ENCODE assay signal across 8 mouse cellular contexts in genomic region chr7:75848776-75849670, GRCm38 (mm10). TPM values are rescaled to one million over a fixed set of nuclear protein-coding genes. Genes with fewer than 3 reads are reported as not detected.
DNase-seq lines count a peak whose midpoint lies in the region; ATAC-seq and TF ChIP-seq lines count a peak whose summit lies in the region.

No protein-coding gene starts in this region.

- 1% methylated on average over 25 of the region's 25 CpGs for WGBS in embryonic facial prominence, embryonic 13.5 days
- 2% methylated on average over 25 of the region's 25 CpGs for WGBS in limb, embryonic 10.5 days
- 3% methylated on average over 25 of the region's 25 CpGs for WGBS in midbrain, embryonic 10.5 days
- WGBS in stomach, embryonic 16.5 days = under 1% methylated on average over 25 of the region's 25 CpGs

- no peaks in the 10 kb centered on the region for H3K9me3 ChIP-seq in CH12.LX (replicated peaks; ENCODE audit: low read length)
- H3K9me3 ChIP-seq in embryonic facial prominence, embryonic 13.5 days = no peaks in the 10 kb centered on the region
- H3K9me3 ChIP-seq in limb, embryonic 10.5 days (replicated peaks) = no peaks in the 10 kb centered on the region
- H3K9me3 ChIP-seq in midbrain, embryonic 10.5 days (replicated peaks) = no peaks in the 10 kb centered on the region
- no peaks in the 10 kb centered on the region for H3K9me3 ChIP-seq in stomach, embryonic 16.5 days (replicated peaks; ENCODE audit: control insufficient read depth, low read length)

- intact Hi-C loops in heart, postnatal 36 days (cut with DNase I) = loop anchor here (5.0 kb wide), 1 partner anchor 33 kb away; no protein-coding TSS in a partner anchor

- peaks cover 0 to 19% of the 10 kb centered on the region in 2 experiments; a peak in 2 of 4 replicates for H3K4me1 ChIP-seq in CH12.LX (ENCODE audit: control insufficient read depth in 1 of 2, insufficient read depth in 2 of 2)
- peaks cover 40% of the 10 kb centered on the region for H3K4me1 ChIP-seq in embryonic facial prominence, embryonic 13.5 days
- H3K4me1 ChIP-seq in limb, embryonic 10.5 days = peaks cover 25% of the 10 kb centered on the region
- peaks cover 50% of the 10 kb centered on the region for H3K4me1 ChIP-seq in midbrain, embryonic 10.5 days
- H3K4me1 ChIP-seq in stomach, embryonic 16.5 days (ENCODE audit: control insufficient read depth, insufficient read depth, low read length) = peaks cover 27% of the 10 kb centered on the region

- DNase-seq in 3T3-L1 (ENCODE audit: low read depth, low spot score) = peak; percentile 48
- peak; percentile 42 for DNase-seq in CH12.LX (ENCODE audit: extremely low read depth)
- peak; percentile 20 to 40 for DNase-seq in heart, postnatal 36 days
- DNase-seq in limb, embryonic 10.5 days (ENCODE audit: low spot score) = peak; percentile 71
- peak; percentile 53 for DNase-seq in midbrain, embryonic 10.5 days (ENCODE audit: low spot score)

- peak overlapping the region; percentile 72 to 99 (median 93) for H3K4me3 ChIP-seq in CH12.LX (replicated peaks in 1 of 3; ENCODE audit: low read depth in 2 of 3, low read length in 2 of 3, poor library complexity in 1 of 3)
- peak overlapping the region; percentile 88 for H3K4me3 ChIP-seq in embryonic facial prominence, embryonic 13.5 days
- H3K4me3 ChIP-seq in limb, embryonic 10.5 days = peak overlapping the region; percentile 88
- peak overlapping the region; percentile 83 for H3K4me3 ChIP-seq in midbrain, embryonic 10.5 days
- H3K4me3 ChIP-seq in stomach, embryonic 16.5 days (replicated peaks; ENCODE audit: low read length) = peak overlapping the region; percentile 90

- no peak for TF ChIP-seq RAD21 in CH12.LX (IDR thresholded peaks at IDR 0.05; ENCODE audit: low read depth, low read length)

- peaks cover 11% of the 10 kb centered on the region; the same call in 1 of the 2 replicates for H3K79me2 ChIP-seq in CH12.LX (replicated peaks; ENCODE audit: control insufficient read depth, extremely low read depth, insufficient read depth, poor library complexity, severe bottlenecking)

- TF ChIP-seq POLR2A in CH12.LX (IDR thresholded peaks at IDR 0.05; ENCODE audit: low read depth, low read length) = no peak

- dilution Hi-C loops in CH12.LX (cut with MboI; ENCODE audit: extremely low pct_ligation_motif_present, extremely low pct_unique_long_range_greater_than_20kb, low sequenced_read_pairs) = no loop called here

- in situ Hi-C loops in CH12.LX (cut with MboI; ENCODE audit: low pct_ligation_motif_present, low pct_unique_long_range_greater_than_20kb, low sequenced_read_pairs) = no loop called here

- H3K36me3 ChIP-seq in CH12.LX (replicated peaks in 1 of 2; ENCODE audit: control insufficient read depth in 1 of 2, insufficient read depth in 1 of 2, low read length in 1 of 2) = peaks cover 6 to 30% of the 10 kb centered on the region in 2 experiments
- H3K36me3 ChIP-seq in embryonic facial prominence, embryonic 13.5 days = peaks cover 10% of the 10 kb centered on the region
- H3K36me3 ChIP-seq in limb, embryonic 10.5 days = peaks cover 25% of the 10 kb centered on the region
- H3K36me3 ChIP-seq in midbrain, embryonic 10.5 days = peaks cover 18% of the 10 kb centered on the region
- no peaks in the 10 kb centered on the region for H3K36me3 ChIP-seq in stomach, embryonic 16.5 days (ENCODE audit: control insufficient read depth, insufficient read depth, low read length)

- peak overlapping the region; percentile 89 for H3K9ac ChIP-seq in CH12.LX (ENCODE audit: insufficient read depth, low read depth)
- peak overlapping the region; percentile 92 for H3K9ac ChIP-seq in embryonic facial prominence, embryonic 13.5 days
- H3K9ac ChIP-seq in stomach, embryonic 16.5 days (ENCODE audit: low read length) = peak overlapping the region; percentile 89

- no peak for TF ChIP-seq CTCF in CH12.LX (conservative IDR thresholded peaks at IDR 0.05 in 1 of 2, IDR thresholded peaks at IDR 0.05 in 1 of 2; ENCODE audit: low read depth in 2 of 2, low read length in 2 of 2)

- no peaks in the 10 kb centered on the region for H3K27me3 ChIP-seq in CH12.LX (replicated peaks)
- H3K27me3 ChIP-seq in embryonic facial prominence, embryonic 13.5 days = no peaks in the 10 kb centered on the region
- H3K27me3 ChIP-seq in limb, embryonic 10.5 days (ENCODE audit: low read depth, poor library complexity, severe bottlenecking) = no peaks in the 10 kb centered on the region
- no peaks in the 10 kb centered on the region for H3K27me3 ChIP-seq in midbrain, embryonic 10.5 days (ENCODE audit: low read depth, poor library complexity, severe bottlenecking)
- no peaks in the 10 kb centered on the region for H3K27me3 ChIP-seq in stomach, embryonic 16.5 days (ENCODE audit: control insufficient read depth, insufficient read depth, low read length)

- no peak for TF ChIP-seq EP300 in CH12.LX (IDR thresholded peaks at IDR 0.05; ENCODE audit: low read length)

- H3K4me2 ChIP-seq in CH12.LX (ENCODE audit: insufficient read depth, low read depth, poor library complexity, severe bottlenecking) = peak overlapping the region; percentile 82
- peak overlapping the region; percentile 83 for H3K4me2 ChIP-seq in embryonic facial prominence, embryonic 13.5 days
- peak overlapping the region; percentile 97 for H3K4me2 ChIP-seq in stomach, embryonic 16.5 days (ENCODE audit: low read depth, low read length)

- H3K27ac ChIP-seq in CH12.LX (ENCODE audit: insufficient read depth, low read depth) = no peak overlapping the region
- H3K27ac ChIP-seq in embryonic facial prominence, embryonic 13.5 days = peak overlapping the region; percentile 90
- H3K27ac ChIP-seq in limb, embryonic 10.5 days = peak overlapping the region; percentile 95
- H3K27ac ChIP-seq in midbrain, embryonic 10.5 days (replicated peaks) = peak overlapping the region; percentile 93
- peak overlapping the region; percentile 93 for H3K27ac ChIP-seq in stomach, embryonic 16.5 days (ENCODE audit: low read length)

- ATAC-seq in embryonic facial prominence, embryonic 13.5 days (ENCODE audit: insufficient number of reproducible peaks, insufficient read depth, low FRiP score, low TSS enrichment, low read depth) = no peak
- ATAC-seq in stomach, embryonic 16.5 days (ENCODE audit: insufficient read depth, low FRiP score) = no peak
- no peak for ATAC-seq in frontal cortex, adult (ENCODE audit: low TSS enrichment)

TF ChIP-seq in CH12.LX, 34 proteins besides CTCF, POLR2A, EP300 and RAD21:
- TF ChIP-seq KAT2A (IDR thresholded peaks at IDR 0.05; ENCODE audit: insufficient replicate concordance, low read length) (no peak), CHD2 (IDR thresholded peaks at IDR 0.05; ENCODE audit: low read length) (peak; percentile 56; the same call in 1 of the 2 replicates), BHLHE40 (IDR thresholded peaks at IDR 0.05; ENCODE audit: low read depth, low read length) (peak; percentile 15; the same call in 1 of the 2 replicates), IRF4 (IDR thresholded peaks at IDR 0.05; ENCODE audit: low read depth, low read length) (0 out of 2 replicates have a peak, but pooled peaks have one; percentile 28)
TF ChIP-seq in CH12.LX: peak in this region for 3.

RNA-seq across cellular contexts. Expression of gene Klhl25, which starts 0.9 kb away (rescaled TPM):
- total RNA-seq in CH12.LX (2012; rRNA removed) (13.9 and 14.2 TPM in 2 replicates), CH12.LX (2014; rRNA removed) (10.4 and 12.9 TPM in 2 replicates)
- polyA plus RNA-seq in CH12.LX (2012; ENCODE audit: insufficient read length, low read depth) = 11.0 and 11.2 TPM in 2 replicates
- 21.2 and 24.6 TPM in 2 replicates for polyA plus RNA-seq in embryonic facial prominence, embryonic 13.5 days (2015; fragmentation: Nextera tagmentation; extraction: Ambion mirVana)
- 1 to 10 TPM; 4.9 to 5.4 TPM for total RNA-seq in heart, postnatal 36 days (2021)
- 23.5 and 26.5 TPM in 2 replicates for polyA plus RNA-seq in limb, embryonic 10.5 days (2016; fragmentation: Nextera tagmentation; extraction: Ambion mirVana)
- 23.7 and 25.0 TPM in 2 replicates for polyA plus RNA-seq in midbrain, embryonic 10.5 days (2016; fragmentation: Nextera tagmentation; extraction: Ambion mirVana)
- polyA plus RNA-seq in stomach, embryonic 16.5 days (2015; fragmentation: Nextera tagmentation; extraction: Ambion mirVana) = 13.3 and 14.7 TPM in 2 replicates
